Mouse (Mus musculus) CH12.LX (cell line): ENCODE results near the gene Actr1b. TPM values are rescaled to one million over a fixed set of nuclear protein-coding genes. Genes with fewer than 3 reads are reported as not detected.

Source experiments
- DNase-seq: peaks from one replicate; pipeline ENCODE4 v3.0.0-alpha.2; 2013; ENCODE audit errors: extremely low read depth
- H3K27ac ChIP-seq: 2 replicates; pipeline ENCODE4 v1.5.1; 2012; ENCODE audit warnings: low read depth, mild to moderate bottlenecking, control low read depth, moderate library complexity; ENCODE audit not compliant: insufficient read depth
- H3K27me3 ChIP-seq: replicated peaks from 2 replicates; pipeline ENCODE3; 2012; ENCODE audit warnings: inconsistent platforms
- H3K36me3 ChIP-seq, 2 experiments: replicated peaks in 1 of 2; 2 replicates each; pipeline versions ENCODE3 to v1.6.1; 2012; ENCODE audit warnings: inconsistent platforms in 1 of 2, low read length in 1 of 2, mild to moderate bottlenecking in 1 of 2, mixed read lengths in 1 of 2, moderate library complexity in 1 of 2; ENCODE audit not compliant: control insufficient read depth in 1 of 2, insufficient read depth in 1 of 2
- H3K4me1 ChIP-seq, 2 experiments: 2 replicates each; pipeline ENCODE4 v1.6.1; 2012; ENCODE audit warnings: inconsistent platforms in 1 of 2, moderate library complexity in 1 of 2; ENCODE audit not compliant: insufficient read depth in 2 of 2, control insufficient read depth in 1 of 2
- H3K4me2 ChIP-seq: 2 replicates; pipeline ENCODE4 v1.6.1; 2012; ENCODE audit warnings: low read depth, mild to moderate bottlenecking, control low read depth; ENCODE audit not compliant: poor library complexity, insufficient read depth, severe bottlenecking
- H3K4me3 ChIP-seq, 3 experiments: fragments of 150-350 bp in 1 of 3; sonication (generic) in 1 of 3; replicated peaks in 1 of 3; 2 replicates each; pipeline versions ENCODE3 to v1.5.1; 2011 to 2012; ENCODE audit warnings: low read depth in 2 of 3, low read length in 2 of 3, mild to moderate bottlenecking in 2 of 3, moderate library complexity in 2 of 3, control low read depth in 1 of 3, improper control_type of control experiment in 1 of 3, inconsistent platforms in 1 of 3, mixed read lengths in 1 of 3; ENCODE audit not compliant: poor library complexity in 1 of 3
- H3K79me2 ChIP-seq: replicated peaks from 2 replicates; pipeline ENCODE4 v1.6.1; 2012; ENCODE audit warnings: mild to moderate bottlenecking, moderate library complexity; ENCODE audit not compliant: control insufficient read depth, poor library complexity, insufficient read depth, severe bottlenecking; ENCODE audit errors: extremely low read depth
- H3K9ac ChIP-seq: 2 replicates; pipeline ENCODE4 v1.6.1; 2012; ENCODE audit warnings: low read depth, mild to moderate bottlenecking, control low read depth, moderate library complexity; ENCODE audit not compliant: insufficient read depth
- H3K9me3 ChIP-seq: replicated peaks from 2 replicates; pipeline ENCODE3; 2012; ENCODE audit warnings: low read length, inconsistent platforms, mixed read lengths
- CTCF ChIP-seq, 2 experiments: IDR thresholded peaks in 1 of 2; conservative IDR thresholded peaks in 1 of 2; 2 replicates each; pipeline ENCODE4 v1.5.1; 2011 to 2012; ENCODE audit warnings: low read depth in 2 of 2, low read length in 2 of 2, improper control_type of control experiment in 1 of 2, inconsistent platforms in 1 of 2, mild to moderate bottlenecking in 1 of 2, moderate library complexity in 1 of 2
- EP300 ChIP-seq: IDR thresholded peaks from 2 replicates; pipeline ENCODE4 v1.6.1; 2011; ENCODE audit warnings: low read length, improper control_type of control experiment
- GABPA ChIP-seq: IDR thresholded peaks from 2 replicates; pipeline ENCODE4 v1.6.1; 2012; ENCODE audit warnings: low read depth, low read length, improper control_type of control experiment, inconsistent platforms; ENCODE audit not compliant: insufficient replicate concordance
- IRF4 ChIP-seq: IDR thresholded peaks from 2 replicates; pipeline ENCODE4 v1.6.1; 2014; ENCODE audit warnings: low read depth, mild to moderate bottlenecking, inconsistent platforms, low read length, improper control_type of control experiment
- MAZ ChIP-seq: IDR thresholded peaks from 2 replicates; pipeline ENCODE4 v1.6.1; 2012; ENCODE audit warnings: low read depth, mild to moderate bottlenecking, inconsistent platforms, low read length, improper control_type of control experiment, moderate library complexity
- MEF2A ChIP-seq: IDR thresholded peaks from 2 replicates; pipeline ENCODE4 v1.6.1; 2014; ENCODE audit warnings: low read depth, mild to moderate bottlenecking, inconsistent platforms, low read length, improper control_type of control experiment, borderline replicate concordance
- MYC ChIP-seq: IDR thresholded peaks from 2 replicates; pipeline ENCODE4 v1.6.1; 2011; ENCODE audit warnings: low read depth, mild to moderate bottlenecking, improper control_type of control experiment, low read length
- RAD21 ChIP-seq: IDR thresholded peaks from 2 replicates; pipeline ENCODE4 v1.6.1; 2011; ENCODE audit warnings: low read depth, mild to moderate bottlenecking, low read length, improper control_type of control experiment, moderate library complexity
- SMC3 ChIP-seq: IDR thresholded peaks from 2 replicates; pipeline ENCODE4 v1.6.1; 2011; ENCODE audit warnings: low read depth, low read length, improper control_type of control experiment
- TBP ChIP-seq: conservative IDR thresholded peaks from 2 replicates; pipeline ENCODE4 v1.6.1; 2011; ENCODE audit warnings: low read depth, low read length, improper control_type of control experiment
- TCF12 ChIP-seq: IDR thresholded peaks from 2 replicates; pipeline ENCODE4 v1.6.1; 2014; ENCODE audit warnings: low read depth, mild to moderate bottlenecking, inconsistent platforms, low read length, improper control_type of control experiment
- UBTF ChIP-seq: IDR thresholded peaks from 2 replicates; pipeline ENCODE4 v1.6.1; 2012; ENCODE audit warnings: low read depth, mild to moderate bottlenecking, inconsistent platforms, low read length, improper control_type of control experiment, moderate library complexity
- ZC3H11A ChIP-seq: IDR thresholded peaks from 2 replicates; pipeline ENCODE4 v1.6.1; 2012; ENCODE audit warnings: low read depth, mild to moderate bottlenecking, inconsistent platforms, low read length, improper control_type of control experiment
- ZMIZ1 ChIP-seq: IDR thresholded peaks from 2 replicates; pipeline ENCODE4 v1.6.1; 2012; ENCODE audit warnings: low read depth, mild to moderate bottlenecking, inconsistent platforms, low read length, improper control_type of control experiment
- dilution Hi-C: fragments of 300-500 bp; cut with MboI; formaldehyde crosslinking; loops from 2 replicates; pipeline ENCODE4 v1.14.3; 2020; ENCODE audit warnings: low sequenced_read_pairs; ENCODE audit not compliant: extremely low pct_unique_long_range_greater_than_20kb, extremely low pct_ligation_motif_present
- in situ Hi-C: fragments of 300-500 bp; cut with MboI; formaldehyde crosslinking; loops from 3 replicates; pipeline ENCODE4 v1.14.3; 2019; ENCODE audit warnings: low sequenced_read_pairs, low pct_ligation_motif_present, low pct_unique_long_range_greater_than_20kb, mixed read lengths
- polyA plus RNA-seq: library from polyadenylated mRNA; unstranded; fragments of >175 nt; gene quantifications from 2 replicates; pipeline ENCODE4 v1.2.1, GENCODE M21; 2012; ENCODE audit warnings: low read depth; ENCODE audit not compliant: insufficient read length
- total RNA-seq, 2 experiments: library from RNA; depleted of rRNA; stranded (reverse); fragments of 300-350 nt in 1 of 2; fragments of >200 nt in 1 of 2; gene quantifications; 2 replicates each; pipeline ENCODE4 v1.2.3; 2012 to 2014

Actr1b gene
- total and polyA plus RNA-seq, 3 experiments = 61.0 to 71.2 (median 66.2) TPM

- no peak overlapping the region for H3K9ac ChIP-seq
- H3K4me3 ChIP-seq = no peak overlapping the region
- H3K4me1 ChIP-seq = peaks cover 0 to 8% of the 10 kb centered on the region in 2 experiments; a peak in 2 of 4 replicates
- H3K27ac ChIP-seq = no peak overlapping the region
- dilution Hi-C loops = no loop called here
- peaks cover 26% of the 10 kb centered on the region for H3K27me3 ChIP-seq
- in situ Hi-C loops = no loop called here
- no peak overlapping the region for H3K4me2 ChIP-seq
- DNase-seq = no peak
- no peaks in the 10 kb centered on the region for H3K36me3 ChIP-seq
- TF ChIP-seq GABPA (no peak), RAD21 (no peak), UBTF (no peak), TBP (no peak), ZMIZ1 (no peak), MEF2A (no peak)
- TF ChIP-seq, all 38 proteins: peak for 0
- Histone ChIP-seq H3K9me3 (no peaks in the 10 kb centered on the region), H3K79me2 (no peaks in the 10 kb centered on the region)
Observed at GRCm38 (mm10) chr1:36745661-36746060, 31.4 kb upstream of the Actr1b start.

- H3K27ac ChIP-seq = no peak overlapping the region
- H3K36me3 ChIP-seq = no peaks in the 10 kb centered on the region
- H3K4me3 ChIP-seq = peak overlapping the region in 1 of 3 experiments; percentile 31
- in situ Hi-C loops = no loop called here
- H3K4me2 ChIP-seq = peak overlapping the region; percentile 55
- TF ChIP-seq MAZ (0 out of 2 replicates have a peak, but pooled peaks have one; percentile 24), CTCF (conservative IDR thresholded peaks at IDR 0.05 in 1 of 2, IDR thresholded peaks at IDR 0.05 in 1 of 2; ENCODE audit: low read depth in 2 of 2, low read length in 2 of 2) (peak; percentile 71 to 85), ZC3H11A (no peak), SMC3 (peak; percentile 77), EP300 (no peak), ZMIZ1 (no peak), RAD21 (peak; percentile 55), TCF12 (peak; percentile 45; the same call in 1 of the 2 replicates), MYC (0 out of 2 replicates have a peak, but pooled peaks have one; percentile 56), IRF4 (peak; percentile 50; the same call in 1 of the 2 replicates)
- H3K79me2 ChIP-seq = no peaks in the 10 kb centered on the region
- peaks cover 0 to 8% of the 10 kb centered on the region in 2 experiments; a peak in 2 of 4 replicates for H3K4me1 ChIP-seq
- peak; percentile 80 for DNase-seq
- H3K27me3 ChIP-seq = peaks cover 31% of the 10 kb centered on the region
- H3K9me3 ChIP-seq = no peaks in the 10 kb centered on the region
- dilution Hi-C loops = no loop called here
- no peak overlapping the region for H3K9ac ChIP-seq
Observed at GRCm38 (mm10) chr1:36744268-36744944, 30.2 kb upstream of the Actr1b start.
